Mouse (Mus musculus) large intestine, adult 2 months (tissue): ENCODE results near the gene Olfr196. TPM values are rescaled to one million over a fixed set of nuclear protein-coding genes. Genes with fewer than 3 reads are reported as not detected.
"Not testable (repeated sequence)": the region's sequence is repeated elsewhere in the genome, so short reads cannot be mapped to it uniquely, and the experiment has no call there.

Experiments
- DNase-seq: peaks from one replicate; pipeline ENCODE4 v3.0.0-alpha.2; 2012; ENCODE audit warnings: low read depth, low spot score
- WGBS: fragments of 180-500 bp; shearing (Covaris S2); methylation state at CpG from one replicate; pipeline ENCODE4 v1.1.7; 2018; 5-methylcytosine and 5-hydroxymethylcytosine counted together
- polyA plus RNA-seq: library from polyadenylated mRNA; depleted of rRNA; stranded (reverse); fragments of >200 nt; gene quantifications from 2 replicates; pipeline ENCODE4 v1.2.3, GENCODE M21; 2012; rRNA removed

Gene Olfr196
- not detected in 2 replicates for polyA plus RNA-seq

DNA sequence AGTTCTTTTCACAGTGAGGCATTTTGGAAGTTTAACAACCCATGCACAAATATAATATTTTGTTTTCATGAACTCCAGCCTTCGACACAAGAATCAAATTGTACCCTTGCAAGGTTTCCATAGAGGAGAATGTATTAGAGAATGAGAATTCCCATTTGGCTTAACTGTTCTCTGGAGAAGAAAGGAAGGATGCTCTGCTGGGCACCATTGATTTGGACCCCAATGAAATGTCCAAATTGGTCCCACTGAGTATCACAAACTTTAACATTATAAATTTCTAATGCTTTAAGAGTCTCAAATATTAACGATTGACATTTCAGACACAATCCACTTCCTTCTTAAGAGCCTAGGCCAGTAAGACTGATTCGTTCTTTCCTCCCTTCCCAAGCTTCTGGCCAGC lies at the start of gene Olfr196:
Gene Olfr196, minus strand, starts transcription at position 101 of the 400 bp plus-strand sequence.
- no peak for DNase-seq
- WGBS = 68% methylated on average over 3 of the region's 3 CpGs

DNA sequence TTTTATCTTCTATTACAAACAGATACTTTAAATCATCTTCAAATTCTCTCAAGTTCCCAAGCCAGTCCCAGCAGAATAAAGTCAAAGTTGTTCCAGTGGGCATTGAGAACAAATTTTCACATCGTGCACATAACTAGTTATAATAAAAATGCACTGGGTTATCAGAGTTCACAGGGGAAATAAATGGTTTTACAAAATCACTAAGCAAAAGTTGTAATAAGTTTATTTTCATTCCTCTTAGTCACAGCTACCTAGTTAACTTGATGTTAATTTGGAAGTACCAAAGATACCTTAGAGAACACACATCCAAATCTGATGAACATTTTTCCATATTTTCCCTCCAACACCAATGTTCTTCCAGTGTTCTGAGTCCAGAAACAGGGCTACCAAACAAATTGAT lies 49.4 kb upstream of the Olfr196 start, which contains the start of gene Olfr199:
Gene Olfr199, minus strand, starts transcription at position 101 of the 400 bp plus-strand sequence.
- 60% methylated on average over 1 of the region's 1 CpGs for WGBS
- not testable (repeated sequence) for DNase-seq

DNA sequence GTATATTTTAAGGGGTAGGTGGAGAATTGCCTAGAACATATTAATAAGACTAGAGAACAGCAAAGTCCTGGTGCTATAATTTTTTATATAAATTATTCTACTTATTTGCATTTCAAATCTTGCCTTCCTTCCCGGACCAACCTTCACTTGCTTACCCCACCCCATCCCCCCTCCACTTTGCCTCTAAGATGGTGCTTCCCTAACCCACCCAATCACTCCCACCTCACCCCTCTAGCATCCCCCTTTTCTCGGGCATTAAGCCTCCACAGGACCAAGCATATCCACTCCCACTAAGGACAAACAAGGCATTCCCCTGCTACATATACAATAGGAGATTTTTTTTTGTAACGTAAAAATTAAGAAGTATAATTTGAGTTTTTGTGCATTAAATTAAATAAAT lies 47.6 kb upstream of the Olfr196 start:
- whole genome bisulfite sequencing = 70% methylated on average over 3 of the region's 3 CpGs
- not testable (repeated sequence) for DNase-seq

DNA sequence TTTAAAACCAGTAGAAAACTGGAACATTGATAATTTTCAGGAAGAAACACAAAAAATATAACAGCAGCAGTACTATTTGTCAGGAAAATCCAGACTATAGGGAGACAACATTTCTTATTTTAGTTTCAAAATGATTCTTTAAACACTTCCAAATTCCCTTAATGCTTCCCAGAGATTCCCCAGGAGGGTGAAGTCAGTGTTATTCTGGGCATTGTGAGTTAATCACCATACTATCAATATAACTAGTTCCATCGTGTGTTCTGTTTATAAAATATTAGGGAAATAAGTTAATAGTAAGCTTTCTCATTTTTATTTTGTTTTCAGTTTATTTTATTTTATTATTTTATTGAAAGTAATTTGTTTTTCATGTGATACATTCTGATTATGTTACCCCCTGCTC lies 33.2 kb upstream of the Olfr196 start, which contains the start of gene Olfr198:
Gene Olfr198, minus strand, starts transcription at position 101 of the 400 bp plus-strand sequence.
- 59% methylated on average over 1 of the region's 1 CpGs for WGBS
- DNase-seq = not testable (repeated sequence)

DNA sequence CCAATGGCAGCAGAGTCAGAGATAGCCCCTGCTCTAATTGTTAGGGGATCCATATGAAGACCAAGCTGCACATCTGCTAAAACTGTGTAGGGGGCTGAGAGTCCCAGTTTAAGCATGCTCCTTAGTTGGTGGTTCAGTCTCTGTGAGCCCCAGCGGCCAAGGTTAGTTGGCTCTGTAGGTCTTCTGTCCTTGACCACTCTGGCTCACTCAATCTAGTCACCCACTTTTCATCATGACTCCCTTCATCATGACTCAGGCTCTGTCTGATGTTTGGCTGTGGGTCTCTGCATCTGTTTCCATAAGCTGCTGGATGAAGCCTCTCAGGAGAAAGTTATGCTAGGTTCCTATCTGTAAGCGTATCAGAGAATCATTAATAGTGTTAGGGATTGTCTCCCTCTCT lies 18.3 kb downstream of the Olfr196 start:
- 86% methylated on average over 2 of the region's 2 CpGs for whole genome bisulfite sequencing
- DNase-seq = no peak

DNA sequence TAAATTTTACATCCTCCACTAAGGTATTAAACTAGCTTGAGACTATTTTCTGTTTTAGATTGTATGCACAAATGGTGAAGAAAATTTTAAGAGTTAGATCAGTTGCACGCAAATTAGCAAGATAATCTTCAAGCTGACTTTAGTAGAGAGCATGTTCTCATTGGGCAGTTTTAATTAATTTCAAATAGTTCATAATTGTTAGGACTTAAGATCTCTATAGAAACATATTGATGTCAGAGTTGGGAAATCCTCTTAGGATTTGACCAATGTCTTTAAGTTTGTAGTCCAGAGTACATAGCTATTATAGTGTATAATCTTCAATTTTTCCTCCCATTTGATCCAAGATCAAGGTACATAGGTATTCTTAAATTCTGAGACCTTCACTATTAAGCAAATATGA lies 23.5 kb downstream of the Olfr196 start, which contains the start of gene Olfr195:
Gene Olfr195, plus strand, starts transcription at position 301 of the 400 bp plus-strand sequence.
- WGBS = 86% methylated on average over 1 of the region's 1 CpGs
- DNase-seq = no peak

DNA sequence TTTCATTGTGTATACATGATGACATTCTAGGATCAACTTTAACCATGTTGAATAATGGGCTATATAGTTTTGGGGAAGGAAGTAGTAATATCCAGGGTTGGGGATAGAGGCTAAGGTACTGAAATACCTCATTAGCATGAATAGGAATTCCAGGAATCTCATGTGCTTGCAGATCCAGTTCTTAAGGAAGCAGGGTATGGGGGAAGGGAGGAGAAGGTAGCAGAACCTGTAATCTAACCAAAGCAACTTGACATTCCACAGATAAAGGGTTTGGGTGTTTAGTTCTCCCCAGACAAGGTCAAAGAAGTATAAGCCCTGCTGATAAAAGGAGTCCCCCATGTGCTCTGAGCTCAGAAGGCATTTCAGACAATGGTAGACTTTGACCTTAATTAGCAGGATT lies 29.1 kb downstream of the Olfr196 start:
- no peak for DNase-seq

DNA sequence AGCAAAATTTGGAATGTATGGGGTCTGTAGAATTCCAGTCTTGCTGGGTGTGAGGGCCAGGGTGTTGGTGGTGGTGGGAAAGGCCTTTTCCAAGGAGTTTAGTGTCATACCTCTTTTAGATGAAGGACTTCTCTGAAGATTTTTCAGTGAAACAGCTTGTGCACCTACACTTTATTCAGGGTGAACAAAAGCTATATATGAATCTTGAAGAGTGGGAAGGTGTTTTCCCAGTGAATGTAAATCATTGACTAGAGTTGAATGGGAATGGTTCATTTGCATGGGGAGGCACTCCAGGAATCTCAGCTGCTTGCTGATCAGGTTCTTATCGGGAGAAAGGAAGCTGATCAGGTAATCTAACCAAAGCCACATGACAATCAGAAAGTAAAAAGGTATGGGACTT lies 39.5 kb downstream of the Olfr196 start:
- 49% methylated on average over 1 of the region's 1 CpGs for WGBS
- DNase-seq = no peak

DNA sequence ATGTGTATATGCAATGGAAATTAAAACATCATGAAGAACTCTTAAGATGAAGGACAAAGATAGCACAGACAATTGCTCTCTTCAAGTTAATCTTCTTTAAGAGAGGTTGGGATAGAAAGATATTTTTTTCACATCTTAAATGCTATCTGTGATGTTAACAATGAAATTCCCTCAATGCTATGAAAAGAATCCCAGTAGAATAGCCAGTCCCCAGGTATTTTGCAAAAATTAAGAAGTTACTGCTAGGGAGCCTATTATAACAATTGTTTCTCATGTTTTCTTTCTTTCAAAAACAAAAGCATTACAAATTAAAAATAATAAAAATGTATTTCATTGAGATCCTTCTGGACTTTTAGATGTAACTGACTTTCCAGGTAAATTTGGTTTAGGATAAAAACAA lies 49.3 kb downstream of the Olfr196 start, which contains the start of gene Olfr194:
Gene Olfr194, minus strand, starts transcription at position 101 of the 400 bp plus-strand sequence.
- no peak for DNase-seq

Other genes starting within 250 kb of the Olfr196 start
- gene Olfr181, start 241.7 kb downstream of the Olfr196 start, polyA plus RNA-seq = not detected in 2 replicates
- not detected in 2 replicates for gene Olfr180, start 241.1 kb downstream of the Olfr196 start, polyA plus RNA-seq
- not detected in 2 replicates for gene Olfr183, start 175.1 kb downstream of the Olfr196 start, polyA plus RNA-seq
- not detected in 2 replicates for gene Olfr186, start 140.2 kb downstream of the Olfr196 start, polyA plus RNA-seq
- not detected in 2 replicates for gene Olfr187, start 130.7 kb downstream of the Olfr196 start, polyA plus RNA-seq
- gene Olfr190, start 92.4 kb downstream of the Olfr196 start, polyA plus RNA-seq = not detected in 2 replicates
- not detected in 2 replicates for gene Olfr191, start 80.6 kb downstream of the Olfr196 start, polyA plus RNA-seq
- gene Olfr193, start 58.6 kb downstream of the Olfr196 start, polyA plus RNA-seq = not detected in 2 replicates
- gene Olfr194, start 49.4 kb downstream of the Olfr196 start, polyA plus RNA-seq = not detected in 2 replicates
- gene Olfr195, start 23.4 kb downstream of the Olfr196 start, polyA plus RNA-seq = not detected in 2 replicates
- gene Olfr198, start 33.1 kb upstream of the Olfr196 start, polyA plus RNA-seq = not detected in 2 replicates
- not detected in 2 replicates for gene Olfr199, start 49.3 kb upstream of the Olfr196 start, polyA plus RNA-seq
- gene Olfr201, start 102.2 kb upstream of the Olfr196 start, polyA plus RNA-seq = not detected in 2 replicates
- not detected in 2 replicates for gene Olfr202, start 116.3 kb upstream of the Olfr196 start, polyA plus RNA-seq
- gene Olfr203, start 128.4 kb upstream of the Olfr196 start, polyA plus RNA-seq = not detected in 2 replicates
- gene Olfr204, start 147.8 kb upstream of the Olfr196 start, polyA plus RNA-seq = not detected in 2 replicates
- not detected in 2 replicates for gene Olfr205, start 160.7 kb upstream of the Olfr196 start, polyA plus RNA-seq
- not detected in 2 replicates for gene Olfr206, start 178.8 kb upstream of the Olfr196 start, polyA plus RNA-seq
- not detected in 2 replicates for gene Olfr209, start 193.5 kb upstream of the Olfr196 start, polyA plus RNA-seq
- gene Gabrr3, start 236.9 kb upstream of the Olfr196 start, polyA plus RNA-seq = not detected in 2 replicates